Mouse (Mus musculus) kidney, embryonic 16.5 days (tissue): ENCODE measurements around the gene Phf7. TPM values are rescaled to one million over a fixed set of nuclear protein-coding genes. Genes with fewer than 3 reads are reported as not detected.

Experiments used
- ATAC-seq: fragments of 200-750 bp; cut with Nextera tagmentation; 2 replicates; pipeline ENCODE4 v1.8.0; 2017; ENCODE audit warnings: moderate TSS enrichment; ENCODE audit not compliant: low FRiP score, low TSS enrichment
- H3K27ac ChIP-seq: fragments of 300-500 bp; sonication (generic); 2 replicates; pipeline ENCODE4 v1.5.1; 2014; ENCODE audit warnings: low read length
- H3K27me3 ChIP-seq: fragments of 300-500 bp; sonication (generic); 2 replicates; pipeline ENCODE4 v1.6.1; 2014; ENCODE audit warnings: low read length, control low read depth, mixed read lengths; ENCODE audit not compliant: insufficient read depth
- H3K36me3 ChIP-seq: fragments of 300-500 bp; sonication (generic); 2 replicates; pipeline ENCODE4 v1.6.1; 2014; ENCODE audit warnings: low read length, control low read depth, mixed read lengths; ENCODE audit not compliant: insufficient read depth
- H3K4me1 ChIP-seq: fragments of 300-500 bp; sonication (generic); 2 replicates; pipeline ENCODE4 v1.6.1; 2014; ENCODE audit warnings: low read length, control low read depth, mixed read lengths; ENCODE audit not compliant: insufficient read depth
- H3K4me2 ChIP-seq: fragments of 300-500 bp; sonication (generic); replicated peaks from 2 replicates; pipeline ENCODE4 v1.6.1; 2014; ENCODE audit warnings: low read depth, low read length
- H3K4me3 ChIP-seq: fragments of 300-500 bp; sonication (generic); 2 replicates; pipeline ENCODE4 v1.5.1; 2014; ENCODE audit warnings: mild to moderate bottlenecking, low read length
- H3K9ac ChIP-seq: fragments of 300-500 bp; sonication (generic); replicated peaks from 2 replicates; pipeline ENCODE4 v1.6.1; 2014; ENCODE audit warnings: low read length
- H3K9me3 ChIP-seq: fragments of 300-500 bp; sonication (generic); 2 replicates; pipeline ENCODE4 v1.6.1; 2016; ENCODE audit warnings: low read length, control low read depth
- WGBS: fragments of 180-500 bp; shearing (Covaris S2); extraction: QIAGEN DNeasy Blood & Tissue Kit; methylation state at CpG from one replicate; pipeline ENCODE4 v1.1.7; 2014; 5-methylcytosine and 5-hydroxymethylcytosine counted together
- polyA plus RNA-seq: library from polyadenylated mRNA; unstranded; fragments of >200 nt; fragmentation: Nextera tagmentation; extraction: Ambion mirVana; gene quantifications from 2 replicates; pipeline ENCODE4 v1.2.1, GENCODE M21; 2015

The Phf7 gene
- polyA plus RNA-seq, 1 experiment from 2014 or later = 13.9 TPM

GRCm38 (mm10) chr14:31205562-31206467, 45.3 kb downstream of the Phf7 start:
- Histone ChIP-seq H3K4me3 (peak overlapping the region; percentile 65), H3K27ac (peak overlapping the region; percentile 91), H3K9me3 (no peaks in the 10 kb centered on the region), H3K27me3 (no peaks in the 10 kb centered on the region), H3K9ac (peak overlapping the region; percentile 82), H3K36me3 (peaks cover 33% of the 10 kb centered on the region), H3K4me2 (peak overlapping the region; percentile 94), H3K4me1 (peaks cover 17% of the 10 kb centered on the region)
- ATAC-seq = peak; percentile 73
- under 1% methylated on average over 39 of the region's 39 CpGs for WGBS

DNA sequence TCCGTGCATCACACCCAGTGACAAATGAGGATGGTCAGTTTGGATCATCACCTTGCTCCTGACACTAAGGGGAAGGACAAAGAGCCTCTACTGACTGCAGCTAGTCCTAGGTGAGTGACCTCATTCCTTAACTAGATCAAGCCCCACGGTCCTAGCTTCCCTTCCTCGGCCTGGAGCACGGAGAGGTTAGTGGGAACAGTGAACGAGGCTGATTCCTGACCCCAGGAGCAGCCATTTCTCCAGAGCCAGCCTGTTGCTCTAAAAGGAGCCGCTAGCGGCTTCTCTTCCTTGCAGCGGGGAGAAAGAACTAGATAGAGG, 45.9 kb downstream of the Phf7 start:
- ATAC-seq = peak; percentile 12; the same call in 1 of the 2 replicates
- Histone ChIP-seq H3K36me3 (peaks cover 38% of the 10 kb centered on the region), H3K4me3 (peak overlapping the region; percentile 65), H3K27ac (peak overlapping the region; percentile 91), H3K9ac (peak overlapping the region; percentile 82), H3K4me2 (peak overlapping the region; percentile 94), H3K4me1 (peaks cover 17% of the 10 kb centered on the region), H3K9me3 (no peaks in the 10 kb centered on the region), H3K27me3 (no peaks in the 10 kb centered on the region)
- 8% methylated on average over 8 of the region's 8 CpGs for WGBS

DNA sequence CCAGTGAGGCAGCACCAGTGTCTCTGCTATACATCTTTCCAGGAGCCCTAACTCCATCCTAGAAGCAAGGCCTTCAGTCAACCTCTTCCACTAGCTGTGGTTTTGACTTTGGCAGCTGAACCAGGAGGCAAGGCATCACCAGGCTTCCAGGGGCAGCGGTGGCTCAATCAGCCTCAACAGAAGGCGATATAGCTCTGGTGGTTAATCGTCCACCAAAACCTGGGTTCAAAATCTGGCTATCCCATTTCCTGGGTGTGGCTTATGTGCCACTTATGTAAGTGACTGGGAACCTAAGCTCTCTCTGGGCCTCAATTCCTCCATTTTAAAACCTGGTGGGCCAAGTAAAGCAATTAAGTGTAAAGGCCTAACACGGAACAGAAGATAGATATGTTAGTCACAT, 46.3 kb downstream of the Phf7 start:
- Histone ChIP-seq H3K36me3 (peaks cover 38% of the 10 kb centered on the region), H3K27ac (peak overlapping the region; percentile 91), H3K9ac (peak overlapping the region; percentile 82), H3K4me3 (peak overlapping the region; percentile 65), H3K4me2 (peak overlapping the region; percentile 94), H3K27me3 (no peaks in the 10 kb centered on the region), H3K4me1 (peaks cover 17% of the 10 kb centered on the region), H3K9me3 (no peaks in the 10 kb centered on the region)
- 45% methylated on average over 4 of the region's 4 CpGs for WGBS
- ATAC-seq = no peak

DNA sequence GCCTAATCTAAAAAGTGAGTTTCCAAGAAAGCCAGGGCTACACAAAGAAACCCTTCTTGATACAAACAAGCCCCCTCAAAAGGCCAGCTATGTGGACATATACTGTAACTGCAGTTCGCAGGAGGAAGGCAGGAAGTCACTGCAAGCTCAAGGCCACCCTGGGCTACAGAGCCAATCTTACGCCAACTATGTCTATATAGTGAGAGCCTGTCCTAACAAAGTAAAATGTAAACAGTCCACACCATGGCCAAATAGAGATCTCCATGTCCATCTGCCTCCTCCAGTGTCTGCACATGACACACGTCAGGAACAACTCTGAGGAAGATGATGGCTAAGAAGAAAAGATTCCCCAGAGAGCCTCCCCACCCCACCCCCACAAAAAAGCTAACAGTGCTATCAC, 51.1 kb downstream of the Phf7 start:
- peaks cover 52% of the 10 kb centered on the region for H3K36me3 ChIP-seq
- H3K27ac ChIP-seq = no peak overlapping the region
- H3K4me2 ChIP-seq = no peak overlapping the region
- 72% methylated on average over 3 of the region's 3 CpGs for WGBS
- H3K9me3 ChIP-seq = no peaks in the 10 kb centered on the region
- H3K4me1 ChIP-seq = peaks cover 18% of the 10 kb centered on the region
- no peak overlapping the region for H3K9ac ChIP-seq
- no peaks in the 10 kb centered on the region for H3K27me3 ChIP-seq
- ATAC-seq = no peak
- H3K4me3 ChIP-seq = no peak overlapping the region

GRCm38 (mm10) chr14:31199599-31199998, 51.5 kb downstream of the Phf7 start:
- Histone ChIP-seq H3K4me2 (no peak overlapping the region), H3K9ac (no peak overlapping the region), H3K36me3 (peaks cover 52% of the 10 kb centered on the region), H3K9me3 (no peaks in the 10 kb centered on the region), H3K4me3 (no peak overlapping the region), H3K4me1 (peaks cover 14% of the 10 kb centered on the region), H3K27ac (no peak overlapping the region), H3K27me3 (no peaks in the 10 kb centered on the region)
- WGBS = 93% methylated on average over 7 of the region's 7 CpGs
- ATAC-seq = no peak

DNA sequence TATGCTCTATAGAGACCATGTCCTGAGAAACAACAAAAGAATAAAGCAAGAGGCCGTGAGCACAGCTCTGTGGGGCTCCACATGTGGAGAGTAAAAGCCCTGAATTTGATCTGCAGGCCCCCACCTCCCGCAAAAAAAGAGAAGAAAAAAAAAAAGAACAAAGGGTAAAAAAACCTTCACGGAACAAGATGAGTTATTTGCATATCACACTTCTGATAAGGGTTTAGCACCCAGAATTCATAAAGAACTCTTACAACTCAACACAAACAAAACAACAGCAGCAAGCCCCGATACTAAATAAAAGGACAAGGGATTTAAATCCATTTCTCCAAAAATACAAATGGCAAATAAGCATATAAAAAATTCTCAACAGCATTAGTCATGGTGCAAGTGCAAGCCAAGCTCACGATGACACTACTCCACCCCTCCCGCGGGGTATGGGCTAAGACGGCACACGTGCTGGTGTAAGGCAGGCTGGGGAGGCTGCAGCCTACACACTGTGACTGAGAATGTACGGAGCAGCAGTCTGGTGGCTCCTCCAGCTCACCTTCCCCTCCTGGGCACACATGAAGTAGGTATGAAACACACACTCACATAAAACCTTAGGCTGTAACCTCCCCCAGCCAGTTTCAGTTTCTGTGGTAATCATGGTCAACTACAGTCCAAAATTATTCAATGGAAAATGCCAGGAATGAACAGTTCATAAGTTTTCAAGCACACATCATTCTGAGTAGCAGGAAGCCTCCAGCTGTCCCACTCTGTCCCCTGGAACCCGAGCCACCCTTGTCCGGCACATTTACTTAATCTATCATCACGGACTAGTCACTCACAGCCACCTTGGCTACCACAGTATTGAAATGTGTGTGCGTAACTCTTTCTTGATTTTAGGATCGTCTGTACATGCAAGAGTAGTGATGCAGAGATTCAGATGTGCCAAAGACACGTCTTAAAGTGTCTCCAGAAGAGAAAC, 53.3 kb downstream of the Phf7 start:
- Histone ChIP-seq H3K4me3 (no peak overlapping the region), H3K4me2 (no peak overlapping the region), H3K27me3 (no peaks in the 10 kb centered on the region), H3K36me3 (peaks cover 43% of the 10 kb centered on the region), H3K9me3 (no peaks in the 10 kb centered on the region), H3K4me1 (peaks cover 9% of the 10 kb centered on the region; the same call in 1 of the 2 replicates), H3K9ac (no peak overlapping the region), H3K27ac (0 out of 2 replicates have a peak overlapping the region, but pooled peaks have one; percentile 13)
- ATAC-seq = no peak; the same call in 1 of the 2 replicates
- 68% methylated on average over 16 of the region's 16 CpGs for WGBS

DNA sequence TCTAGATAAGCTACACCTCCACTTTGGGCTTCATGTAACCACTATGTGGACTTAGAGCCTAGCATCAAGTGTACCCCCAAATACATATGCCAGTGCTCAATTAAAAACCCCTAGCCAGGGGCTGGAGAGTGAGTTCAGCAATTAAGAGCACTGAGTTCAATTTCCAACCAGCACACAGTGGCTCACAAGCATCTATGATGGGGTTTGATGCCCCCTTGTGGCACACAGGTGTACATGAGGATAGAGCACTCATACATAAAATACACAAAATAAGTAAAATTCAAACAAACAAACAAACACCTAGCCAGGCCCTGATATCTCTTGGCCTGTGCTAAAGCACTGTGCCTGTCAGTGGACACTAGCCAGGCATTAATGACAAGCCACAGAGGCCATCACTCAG, 55.1 kb downstream of the Phf7 start:
- no peak overlapping the region for H3K4me2 ChIP-seq
- peaks cover 45% of the 10 kb centered on the region for H3K36me3 ChIP-seq
- H3K4me3 ChIP-seq = no peak overlapping the region
- no peak overlapping the region for H3K27ac ChIP-seq
- peaks cover 9% of the 10 kb centered on the region; the same call in 1 of the 2 replicates for H3K4me1 ChIP-seq
- peak; percentile 55; the same call in 1 of the 2 replicates for ATAC-seq
- H3K27me3 ChIP-seq = no peaks in the 10 kb centered on the region
- no peak overlapping the region for H3K9ac ChIP-seq
- H3K9me3 ChIP-seq = no peaks in the 10 kb centered on the region

GRCm38 (mm10) chr14:31195521-31195920, 55.6 kb downstream of the Phf7 start:
- Histone ChIP-seq H3K27ac (peak overlapping the region; percentile 3; the same call in 1 of the 2 replicates), H3K9me3 (no peaks in the 10 kb centered on the region), H3K36me3 (peaks cover 47% of the 10 kb centered on the region), H3K9ac (no peak overlapping the region), H3K4me2 (no peak overlapping the region), H3K4me1 (peaks cover 9% of the 10 kb centered on the region; the same call in 1 of the 2 replicates), H3K4me3 (no peak overlapping the region), H3K27me3 (no peaks in the 10 kb centered on the region)
- ATAC-seq = no peak; the same call in 1 of the 2 replicates
- 92% methylated on average over 4 of the region's 4 CpGs for WGBS

GRCm38 (mm10) chr14:31194891-31195513, 56.1 kb downstream of the Phf7 start:
- Histone ChIP-seq H3K4me1 (peaks cover 9% of the 10 kb centered on the region; the same call in 1 of the 2 replicates), H3K4me2 (no peak overlapping the region), H3K36me3 (peaks cover 49% of the 10 kb centered on the region), H3K27me3 (no peaks in the 10 kb centered on the region), H3K9ac (no peak overlapping the region), H3K9me3 (no peaks in the 10 kb centered on the region), H3K4me3 (no peak overlapping the region), H3K27ac (peak overlapping the region; percentile 3; the same call in 1 of the 2 replicates)
- 51% methylated on average over 14 of the region's 14 CpGs for WGBS
- ATAC-seq = no peak
